Mouse (Mus musculus): ENCODE results near the gene Ssr2. TPM values are rescaled to one million over a fixed set of nuclear protein-coding genes. Genes with fewer than 3 reads are reported as not detected.

Ssr2 gene
- total and polyA plus RNA-seq, 3 experiments: 346 to 377 (median 364) TPM

GRCm38 (mm10) chr3:88637134-88637533 lies 61.5 kb downstream of the Ssr2 start:
- H3K27me3 ChIP-seq (replicated peaks): no peaks in the 10 kb centered on the region
- H3K79me2 ChIP-seq (replicated peaks; ENCODE audit: control insufficient read depth, extremely low read depth, insufficient read depth, poor library complexity, severe bottlenecking): no peaks in the 10 kb centered on the region; the same call in 1 of the 2 replicates
- no peak for DNase-seq (ENCODE audit: extremely low read depth)
- TF ChIP-seq RAD21 (IDR thresholded peaks at IDR 0.05; ENCODE audit: low read depth, low read length) (no peak), JUN (IDR thresholded peaks at IDR 0.05; ENCODE audit: insufficient read depth, low read depth, low read length) (no peak), TCF12 (IDR thresholded peaks at IDR 0.05; ENCODE audit: low read depth, low read length) (no peak), E2F4 (IDR thresholded peaks at IDR 0.05; ENCODE audit: insufficient replicate concordance, low read depth, low read length) (no peak), IRF4 (IDR thresholded peaks at IDR 0.05; ENCODE audit: low read depth, low read length) (no peak), ZMIZ1 (IDR thresholded peaks at IDR 0.05; ENCODE audit: low read depth, low read length) (no peak), ZNF384 (IDR thresholded peaks at IDR 0.05; ENCODE audit: low read depth, low read length) (no peak), RCOR1 (conservative IDR thresholded peaks at IDR 0.05; ENCODE audit: low read depth, low read length) (no peak), JUND (conservative IDR thresholded peaks at IDR 0.05; ENCODE audit: low read depth, low read length) (no peak)
- peaks cover 7% of the 10 kb centered on the region for H3K9me3 ChIP-seq (replicated peaks; ENCODE audit: low read length)
- no peak overlapping the region for H3K27ac ChIP-seq (ENCODE audit: insufficient read depth, low read depth)
- no peak overlapping the region for H3K9ac ChIP-seq (ENCODE audit: insufficient read depth, low read depth)
- H3K4me2 ChIP-seq (ENCODE audit: insufficient read depth, low read depth, poor library complexity, severe bottlenecking): no peak overlapping the region
- H3K36me3 ChIP-seq (replicated peaks in 1 of 2; ENCODE audit: control insufficient read depth in 1 of 2, insufficient read depth in 1 of 2, low read length in 1 of 2): peaks cover 78 to 88% of the 10 kb centered on the region in 2 experiments
- no peak overlapping the region for H3K4me3 ChIP-seq (replicated peaks in 1 of 3; ENCODE audit: low read depth in 2 of 3, low read length in 2 of 3, poor library complexity in 1 of 3)
- H3K4me1 ChIP-seq (ENCODE audit: control insufficient read depth in 1 of 2, insufficient read depth in 2 of 2): peaks cover 0 to 4% of the 10 kb centered on the region in 2 experiments; a peak in 1 of 4 replicates
- in situ Hi-C loops (cut with MboI; ENCODE audit: low pct_ligation_motif_present, low pct_unique_long_range_greater_than_20kb, low sequenced_read_pairs) (no loop called here), dilution Hi-C loops (cut with MboI; ENCODE audit: extremely low pct_ligation_motif_present, extremely low pct_unique_long_range_greater_than_20kb, low sequenced_read_pairs) (no loop called here)

Other genes with a start within 250 kb of the Ssr2 start
- 3.2 and 3.4 TPM in 2 replicates for gene Tmem79, start 239.7 kb upstream of the Ssr2 start, total RNA-seq (2012; rRNA removed)
- 1.0 and 1.6 TPM in 2 replicates for gene Tmem79, start 239.7 kb upstream of the Ssr2 start, total RNA-seq (2014; rRNA removed)
- 3.5 and 3.7 TPM in 2 replicates for gene Tmem79, start 239.7 kb upstream of the Ssr2 start, polyA plus RNA-seq (2012; ENCODE audit: insufficient read length, low read depth)
- 58.3 and 65.9 TPM in 2 replicates for gene Smg5, start 239.6 kb upstream of the Ssr2 start, total RNA-seq (2012; rRNA removed)
- gene Smg5, start 239.6 kb upstream of the Ssr2 start, total RNA-seq (2014; rRNA removed): 43.7 and 44.8 TPM in 2 replicates
- gene Smg5, start 239.6 kb upstream of the Ssr2 start, polyA plus RNA-seq (2012; ENCODE audit: insufficient read length, low read depth): 77.0 and 81.6 TPM in 2 replicates
- 0.08 and 0.13 TPM in 2 replicates for gene Paqr6, start 211.3 kb upstream of the Ssr2 start, total RNA-seq (2012; rRNA removed)
- not detected in 2 replicates for gene Paqr6, start 211.3 kb upstream of the Ssr2 start, total RNA-seq (2014; rRNA removed)
- 0.21 and 0.42 TPM in 2 replicates for gene Paqr6, start 211.3 kb upstream of the Ssr2 start, polyA plus RNA-seq (2012; ENCODE audit: insufficient read length, low read depth)
- 0.59 and 1.0 TPM in 2 replicates for gene Bglap3, start 203.1 kb upstream of the Ssr2 start, total RNA-seq (2012; rRNA removed)
- 1.7 and 2.7 TPM in 2 replicates for gene Bglap3, start 203.1 kb upstream of the Ssr2 start, total RNA-seq (2014; rRNA removed)
- 2.0 and 2.1 TPM in 2 replicates for gene Bglap3, start 203.1 kb upstream of the Ssr2 start, polyA plus RNA-seq (2012; ENCODE audit: insufficient read length, low read depth)
- not detected in 2 replicates for gene Bglap2, start 197.2 kb upstream of the Ssr2 start, total RNA-seq (2012; rRNA removed)
- not detected in 2 replicates for gene Bglap2, start 197.2 kb upstream of the Ssr2 start, total RNA-seq (2014; rRNA removed)
- gene Bglap2, start 197.2 kb upstream of the Ssr2 start, polyA plus RNA-seq (2012; ENCODE audit: insufficient read length, low read depth): not detected in 2 replicates
- gene Bglap, start 191.4 kb upstream of the Ssr2 start, total RNA-seq (2012; rRNA removed): not detected in 2 replicates
- not detected in 2 replicates for gene Bglap, start 191.4 kb upstream of the Ssr2 start, total RNA-seq (2014; rRNA removed)
- not detected in 2 replicates for gene Bglap, start 191.4 kb upstream of the Ssr2 start, polyA plus RNA-seq (2012; ENCODE audit: insufficient read length, low read depth)
- gene Pmf1, start 165.5 kb upstream of the Ssr2 start, total RNA-seq (2012; rRNA removed): 99.1 and 99.9 TPM in 2 replicates
- 102 and 104 TPM in 2 replicates for gene Pmf1, start 165.5 kb upstream of the Ssr2 start, total RNA-seq (2014; rRNA removed)
- 135 and 144 TPM in 2 replicates for gene Pmf1, start 165.5 kb upstream of the Ssr2 start, polyA plus RNA-seq (2012; ENCODE audit: insufficient read length, low read depth)
- 8.9 and 11.5 TPM in 2 replicates for gene Slc25a44, start 150.7 kb upstream of the Ssr2 start, total RNA-seq (2012; rRNA removed)
- gene Slc25a44, start 150.7 kb upstream of the Ssr2 start, total RNA-seq (2014; rRNA removed): 12.9 and 13.2 TPM in 2 replicates
- gene Slc25a44, start 150.7 kb upstream of the Ssr2 start, polyA plus RNA-seq (2012; ENCODE audit: insufficient read length, low read depth): 15.9 and 17.5 TPM in 2 replicates
- gene Sema4a, start 114.7 kb upstream of the Ssr2 start, total RNA-seq (2012; rRNA removed): 4.5 and 4.7 TPM in 2 replicates
- gene Sema4a, start 114.7 kb upstream of the Ssr2 start, total RNA-seq (2014; rRNA removed): 2.3 and 3.5 TPM in 2 replicates
- gene Sema4a, start 114.7 kb upstream of the Ssr2 start, polyA plus RNA-seq (2012; ENCODE audit: insufficient read length, low read depth): 7.1 and 7.9 TPM in 2 replicates
- gene Lmna, start 65.9 kb upstream of the Ssr2 start, total RNA-seq (2012; rRNA removed): 60.7 and 67.7 TPM in 2 replicates
- gene Lmna, start 65.9 kb upstream of the Ssr2 start, total RNA-seq (2014; rRNA removed): 16.1 and 19.8 TPM in 2 replicates
- gene Lmna, start 65.9 kb upstream of the Ssr2 start, polyA plus RNA-seq (2012; ENCODE audit: insufficient read length, low read depth): 17.2 and 21.5 TPM in 2 replicates
- gene Mex3a, start 43.5 kb upstream of the Ssr2 start, total RNA-seq (2012; rRNA removed): 3.4 and 4.9 TPM in 2 replicates
- gene Mex3a, start 43.5 kb upstream of the Ssr2 start, total RNA-seq (2014; rRNA removed): 0.86 and 1.1 TPM in 2 replicates
- gene Mex3a, start 43.5 kb upstream of the Ssr2 start, polyA plus RNA-seq (2012; ENCODE audit: insufficient read length, low read depth): 2.0 and 2.5 TPM in 2 replicates
- gene Rab25, start 27.6 kb upstream of the Ssr2 start, total RNA-seq (2012; rRNA removed): 4.1 and 7.1 TPM in 2 replicates
- gene Rab25, start 27.6 kb upstream of the Ssr2 start, total RNA-seq (2014; rRNA removed): 0.76 and 0.79 TPM in 2 replicates
- 1.8 and 2.0 TPM in 2 replicates for gene Rab25, start 27.6 kb upstream of the Ssr2 start, polyA plus RNA-seq (2012; ENCODE audit: insufficient read length, low read depth)
- 73.2 and 96.6 TPM in 2 replicates for gene Lamtor2, start 22.8 kb upstream of the Ssr2 start, total RNA-seq (2012; rRNA removed)
- gene Lamtor2, start 22.8 kb upstream of the Ssr2 start, total RNA-seq (2014; rRNA removed): 42.3 and 44.0 TPM in 2 replicates
- 56.0 and 83.9 TPM in 2 replicates for gene Lamtor2, start 22.8 kb upstream of the Ssr2 start, polyA plus RNA-seq (2012; ENCODE audit: insufficient read length, low read depth)
- 39.6 and 47.3 TPM in 2 replicates for gene Ubqln4, start 22.1 kb upstream of the Ssr2 start, total RNA-seq (2012; rRNA removed)
- 22.4 and 22.8 TPM in 2 replicates for gene Ubqln4, start 22.1 kb upstream of the Ssr2 start, total RNA-seq (2014; rRNA removed)
- 55.7 and 62.2 TPM in 2 replicates for gene Ubqln4, start 22.1 kb upstream of the Ssr2 start, polyA plus RNA-seq (2012; ENCODE audit: insufficient read length, low read depth)
- 40.0 and 43.9 TPM in 2 replicates for gene Arhgef2, start 30.1 kb downstream of the Ssr2 start, total RNA-seq (2012; rRNA removed)
- 15.0 and 18.5 TPM in 2 replicates for gene Arhgef2, start 30.1 kb downstream of the Ssr2 start, total RNA-seq (2014; rRNA removed)
- gene Arhgef2, start 30.1 kb downstream of the Ssr2 start, polyA plus RNA-seq (2012; ENCODE audit: insufficient read length, low read depth): 31.4 and 43.1 TPM in 2 replicates
- gene Rxfp4, start 77.3 kb downstream of the Ssr2 start, total RNA-seq (2012; rRNA removed): 0.08 TPM in 1 of 2 replicates, not detected in the other
- gene Rxfp4, start 77.3 kb downstream of the Ssr2 start, total RNA-seq (2014; rRNA removed): not detected in 2 replicates
- gene Rxfp4, start 77.3 kb downstream of the Ssr2 start, polyA plus RNA-seq (2012; ENCODE audit: insufficient read length, low read depth): not detected in 2 replicates
- 35.2 and 40.2 TPM in 2 replicates for gene Khdc4, start 109.9 kb downstream of the Ssr2 start, total RNA-seq (2012; rRNA removed)
- gene Khdc4, start 109.9 kb downstream of the Ssr2 start, total RNA-seq (2014; rRNA removed): 56.6 and 58.6 TPM in 2 replicates
- 53.6 TPM in 2 replicates for gene Khdc4, start 109.9 kb downstream of the Ssr2 start, polyA plus RNA-seq (2012; ENCODE audit: insufficient read length, low read depth)
- 21.4 and 23.7 TPM in 2 replicates for gene Rit1, start 141.0 kb downstream of the Ssr2 start, total RNA-seq (2012; rRNA removed)
- 28.7 and 29.1 TPM in 2 replicates for gene Rit1, start 141.0 kb downstream of the Ssr2 start, total RNA-seq (2014; rRNA removed)
- gene Rit1, start 141.0 kb downstream of the Ssr2 start, polyA plus RNA-seq (2012; ENCODE audit: insufficient read length, low read depth): 18.4 and 20.6 TPM in 2 replicates
- 3.8 and 4.5 TPM in 2 replicates for gene Syt11, start 199.3 kb downstream of the Ssr2 start, total RNA-seq (2012; rRNA removed)
- 5.4 and 5.7 TPM in 2 replicates for gene Syt11, start 199.3 kb downstream of the Ssr2 start, total RNA-seq (2014; rRNA removed)
- gene Syt11, start 199.3 kb downstream of the Ssr2 start, polyA plus RNA-seq (2012; ENCODE audit: insufficient read length, low read depth): 8.2 and 8.8 TPM in 2 replicates

All from CH12.LX (cell line).